Mouse (Mus musculus) E14TG2a.4 (cell line): Measurements from ENCODE around the gene Olig1.

Source experiments
- CTCF ChIP-seq: conservative IDR thresholded peaks from 2 replicates; pipeline ENCODE4 v1.5.1; 2014; ENCODE audit warnings: low read length
- POU5F1 ChIP-seq: IDR thresholded peaks from 2 replicates; pipeline ENCODE4 v1.6.1; 2014; ENCODE audit warnings: low read length, borderline replicate concordance

DNA sequence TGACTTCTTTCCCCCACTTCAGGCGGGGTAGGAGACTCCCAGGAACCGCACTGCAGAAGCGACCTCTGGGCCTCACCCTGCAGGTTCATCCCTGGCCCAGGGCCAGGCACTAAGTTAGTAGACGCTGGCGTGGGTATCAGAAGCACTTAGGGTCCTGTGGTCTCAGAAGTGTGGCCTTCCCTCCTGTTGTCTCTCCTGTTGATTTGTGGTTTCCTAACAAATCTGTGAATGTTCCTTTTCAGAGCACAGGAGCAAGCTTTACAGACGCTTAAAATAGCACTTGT is 41.9 kb upstream of the Olig1 start:
- no peak for TF ChIP-seq CTCF
- TF ChIP-seq POU5F1, result no peak
